Mouse (Mus musculus) forebrain, embryonic 15.5 days (tissue): ENCODE measurements around the gene Rnase11. TPM values are rescaled to one million over a fixed set of nuclear protein-coding genes. Genes with fewer than 3 reads are reported as not detected.
"Not testable (repeated sequence)": the region's sequence is repeated elsewhere in the genome, so short reads cannot be mapped to it uniquely, and the experiment has no call there.

ENCODE experiments used
- ATAC-seq: fragments of 200-750 bp; cut with Nextera tagmentation; replicated peaks from 2 replicates; pipeline ENCODE4 v1.8.0; 2017; ENCODE audit warnings: mild to moderate bottlenecking, moderate TSS enrichment, moderate library complexity
- H3K27ac ChIP-seq: fragments of 300-500 bp; sonication (generic); replicated peaks from 2 replicates; pipeline ENCODE4 v1.5.1; 2015; ENCODE audit warnings: mild to moderate bottlenecking, inconsistent platforms
- H3K27me3 ChIP-seq: fragments of 300-500 bp; sonication (generic); 2 replicates; pipeline ENCODE4 v1.6.1; 2015; ENCODE audit warnings: inconsistent platforms
- H3K36me3 ChIP-seq: fragments of 300-500 bp; sonication (generic); 2 replicates; pipeline ENCODE4 v1.6.1; 2015; ENCODE audit warnings: mild to moderate bottlenecking, inconsistent platforms
- H3K4me1 ChIP-seq: fragments of 300-500 bp; sonication (generic); 2 replicates; pipeline ENCODE4 v1.6.1; 2015; ENCODE audit warnings: inconsistent platforms
- H3K4me2 ChIP-seq: fragments of 300-500 bp; sonication (generic); replicated peaks from 2 replicates; pipeline ENCODE4 v1.6.1; 2015; ENCODE audit warnings: mild to moderate bottlenecking, inconsistent platforms
- H3K4me3 ChIP-seq: fragments of 300-500 bp; sonication (generic); 2 replicates; pipeline ENCODE4 v1.5.1; 2015; ENCODE audit warnings: mild to moderate bottlenecking, inconsistent platforms
- H3K9ac ChIP-seq: fragments of 300-500 bp; sonication (generic); replicated peaks from 2 replicates; pipeline ENCODE4 v1.6.1; 2015; ENCODE audit warnings: mild to moderate bottlenecking, inconsistent platforms
- H3K9me3 ChIP-seq: fragments of 300-500 bp; sonication (generic); 2 replicates; pipeline ENCODE4 v1.6.1; 2016; ENCODE audit warnings: inconsistent platforms
- WGBS: fragments of 180-500 bp; shearing (Covaris S2); methylation state at CpG from one replicate; pipeline ENCODE4 v1.1.7; 2015; ENCODE audit warnings: mixed read lengths; 5-methylcytosine and 5-hydroxymethylcytosine counted together
- polyA plus RNA-seq: library from polyadenylated mRNA; unstranded; fragments of >200 nt; fragmentation: Nextera tagmentation; extraction: Ambion mirVana; gene quantifications from 2 replicates; pipeline ENCODE4 v1.2.1, GENCODE M21; 2015

The Rnase11 gene
- polyA plus RNA-seq, 1 experiment from 2014 or later = not detected

- WGBS = 35% methylated on average over 5 of the region's 5 CpGs
- ATAC-seq = peak; percentile 69; the same call in 1 of the 2 replicates
These were observed 23.4 kb downstream of the Rnase11 start for GRCm38 (mm10) chr14:51026391-51027133.

GRCm38 (mm10) chr14:51024820-51025219 lies 25.1 kb downstream of the Rnase11 start:
- Histone ChIP-seq H3K9me3 (no peaks in the 10 kb centered on the region), H3K27me3 (no peaks in the 10 kb centered on the region)
- WGBS = 76% methylated on average over 1 of the region's 1 CpGs

More at GRCm38 (mm10) chr14:51026391-51027133, 23.4 kb downstream of the Rnase11 start:
- H3K9me3 ChIP-seq = no peaks in the 10 kb centered on the region
- no peaks in the 10 kb centered on the region for H3K4me1 ChIP-seq
- no peaks in the 10 kb centered on the region for H3K36me3 ChIP-seq
- H3K4me2 ChIP-seq = no peak overlapping the region
- H3K27ac ChIP-seq = no peak overlapping the region
- no peak overlapping the region for H3K4me3 ChIP-seq
- H3K27me3 ChIP-seq = no peaks in the 10 kb centered on the region
- no peak overlapping the region for H3K9ac ChIP-seq

GRCm38 (mm10) chr14:51023457-51023856 lies 26.5 kb downstream of the Rnase11 start:
- H3K9ac ChIP-seq = no peak overlapping the region
- no peaks in the 10 kb centered on the region for H3K36me3 ChIP-seq
- H3K9me3 ChIP-seq = no peaks in the 10 kb centered on the region
- H3K4me3 ChIP-seq = no peak overlapping the region
- no peak overlapping the region for H3K27ac ChIP-seq
- no peaks in the 10 kb centered on the region for H3K4me1 ChIP-seq
- no peak overlapping the region for H3K4me2 ChIP-seq
- ATAC-seq = no peak
- 82% methylated on average over 4 of the region's 4 CpGs for whole genome bisulfite sequencing
- H3K27me3 ChIP-seq = no peaks in the 10 kb centered on the region

More at GRCm38 (mm10) chr14:51024820-51025219, 25.1 kb downstream of the Rnase11 start:
- no peaks in the 10 kb centered on the region for H3K36me3 ChIP-seq
- no peak overlapping the region for H3K9ac ChIP-seq
- H3K4me3 ChIP-seq = no peak overlapping the region
- no peak overlapping the region for H3K27ac ChIP-seq
- ATAC-seq = no peak
- no peak overlapping the region for H3K4me2 ChIP-seq
- H3K4me1 ChIP-seq = no peaks in the 10 kb centered on the region

- ATAC-seq = no peak
- Histone ChIP-seq H3K27ac (no peak overlapping the region), H3K36me3 (no peaks in the 10 kb centered on the region), H3K9me3 (no peaks in the 10 kb centered on the region), H3K9ac (no peak overlapping the region), H3K27me3 (no peaks in the 10 kb centered on the region), H3K4me2 (no peak overlapping the region), H3K4me3 (no peak overlapping the region), H3K4me1 (no peaks in the 10 kb centered on the region)
- WGBS = 77% methylated on average over 3 of the region's 3 CpGs
These were observed 32.7 kb downstream of the Rnase11 start for GRCm38 (mm10) chr14:51017256-51017655.

GRCm38 (mm10) chr14:51015780-51016179 lies 34.2 kb downstream of the Rnase11 start:
- no peaks in the 10 kb centered on the region for H3K9me3 ChIP-seq
- no peaks in the 10 kb centered on the region for H3K36me3 ChIP-seq
- H3K9ac ChIP-seq = no peak overlapping the region
- no peaks in the 10 kb centered on the region for H3K4me1 ChIP-seq
- H3K27ac ChIP-seq = no peak overlapping the region
- H3K4me2 ChIP-seq = no peak overlapping the region
- ATAC-seq = no peak
- H3K4me3 ChIP-seq = no peak overlapping the region
- no peaks in the 10 kb centered on the region for H3K27me3 ChIP-seq

- not testable (repeated sequence) for H3K9me3 ChIP-seq, H3K27ac ChIP-seq, H3K36me3 ChIP-seq, H3K4me1 ChIP-seq, ATAC-seq, H3K27me3 ChIP-seq, H3K9ac ChIP-seq, H3K4me2 ChIP-seq, H3K4me3 ChIP-seq
- WGBS = 89% methylated on average over 3 of the region's 3 CpGs
These were observed 35.2 kb downstream of the Rnase11 start for GRCm38 (mm10) chr14:51014724-51015123.

GRCm38 (mm10) chr14:51009572-51009971 lies 40.4 kb downstream of the Rnase11 start:
- H3K36me3 ChIP-seq = no peaks in the 10 kb centered on the region
- H3K9ac ChIP-seq = no peak overlapping the region
- no peaks in the 10 kb centered on the region for H3K9me3 ChIP-seq
- H3K4me3 ChIP-seq = no peak overlapping the region
- no peak overlapping the region for H3K27ac ChIP-seq
- H3K4me1 ChIP-seq = no peaks in the 10 kb centered on the region
- H3K27me3 ChIP-seq = no peaks in the 10 kb centered on the region
- no peak for ATAC-seq
- 82% methylated on average over 6 of the region's 6 CpGs for WGBS
- no peak overlapping the region for H3K4me2 ChIP-seq

GRCm38 (mm10) chr14:51008781-51009180 lies 41.2 kb downstream of the Rnase11 start:
- ATAC-seq = no peak
- Histone ChIP-seq H3K36me3 (no peaks in the 10 kb centered on the region), H3K4me2 (no peak overlapping the region), H3K27me3 (no peaks in the 10 kb centered on the region), H3K9me3 (no peaks in the 10 kb centered on the region), H3K9ac (no peak overlapping the region), H3K27ac (no peak overlapping the region), H3K4me3 (no peak overlapping the region), H3K4me1 (no peaks in the 10 kb centered on the region)
- WGBS = 90% methylated on average over 4 of the region's 4 CpGs

- Histone ChIP-seq H3K27me3 (no peaks in the 10 kb centered on the region), H3K36me3 (no peaks in the 10 kb centered on the region), H3K27ac (no peak overlapping the region), H3K4me2 (no peak overlapping the region), H3K9me3 (no peaks in the 10 kb centered on the region), H3K9ac (no peak overlapping the region), H3K4me3 (no peak overlapping the region), H3K4me1 (no peaks in the 10 kb centered on the region)
- ATAC-seq = no peak; the same call in 1 of the 2 replicates
- 77% methylated on average over 13 of the region's 13 CpGs for WGBS
These were observed 41.8 kb downstream of the Rnase11 start for GRCm38 (mm10) chr14:51007914-51008713.

GRCm38 (mm10) chr14:51007152-51007801 lies 42.7 kb downstream of the Rnase11 start, which contains the start of gene Rnase10:
Rnase10 (plus strand) TSS chr14:51007751.
- Histone ChIP-seq H3K4me2 (no peak within 1 kb of the TSS), H3K9me3 (no peaks in the 10 kb centered on the region), H3K4me3 (no peak within 1 kb of the TSS), H3K27me3 (no peaks in the 10 kb centered on the region), H3K36me3 (no peaks in the 10 kb centered on the region), H3K27ac (no peak within 1 kb of the TSS), H3K9ac (no peak within 1 kb of the TSS), H3K4me1 (no peaks in the 10 kb centered on the region)
- ATAC-seq = no peak
- 87% methylated on average over 8 of the region's 8 CpGs for WGBS
